Comparison of ENCODE assay signal across 17 mouse cellular contexts in genomic region chr5:132102426-132102825, GRCm38 (mm10).
DNase-seq lines count a peak whose midpoint lies in the region; ATAC-seq lines count a peak whose summit lies in the region.
"Had no signal": no experiment of that assay in that cellular context is flagged by ENCODE, and none has a peak within 500 bp of the region (broad histone marks: within the 10 kb centered on the region; RNA-seq: fewer than 3 reads in every experiment).

No protein-coding gene starts in this region.

- no peak for DNase-seq in kidney, adult 9 months
- no peak for DNase-seq in frontal cortex, postnatal 36 days (ENCODE audit: low spot score in 2 of 2)
- DNase-seq: adrenal gland, adult 2 months; adrenal gland, adult 8-10 months; adrenal gland, postnatal 10 days; adrenal gland, postnatal 14 days; adrenal gland, postnatal 25 days; adrenal gland, postnatal 36 days; B cell, adult 2 months; cerebellum, adult 11 months; cerebellum, adult 11-12 months; cerebellum, adult 18-20 months had no signal

- peak; percentile 54 for ATAC-seq in granulocyte monocyte progenitor cell, adult 5-6 weeks (replicated peaks; ENCODE audit: poor library complexity, severe bottlenecking)
- ATAC-seq in megakaryocyte progenitor cell, adult 5-6 weeks (replicated peaks; ENCODE audit: poor library complexity) = peak; percentile 50
- ATAC-seq: activated CD4-positive, CD25-positive, alpha-beta regulatory T cell, adult 4 months; CD4-positive, CD25-positive, alpha-beta regulatory T cell, adult 4 months; Patski had no signal
